Mouse (Mus musculus) lung, embryonic 15.5 days (tissue): ENCODE data around the gene 0610010F05Rik. TPM values are rescaled to one million over a fixed set of nuclear protein-coding genes. Genes with fewer than 3 reads are reported as not detected.

Experiments used
- ATAC-seq: fragments of 200-750 bp; cut with Nextera tagmentation; 2 replicates; pipeline ENCODE4 v1.8.0; 2017; ENCODE audit warnings: moderate number of reproducible peaks, borderline replicate concordance; ENCODE audit not compliant: low FRiP score, low TSS enrichment; ENCODE audit errors: extremely low read depth
- H3K27ac ChIP-seq: fragments of 300-500 bp; sonication (generic); 2 replicates; pipeline ENCODE4 v1.5.1; 2015; ENCODE audit warnings: moderate library complexity, mild to moderate bottlenecking, inconsistent platforms
- H3K27me3 ChIP-seq: fragments of 300-500 bp; sonication (generic); 2 replicates; pipeline ENCODE4 v1.6.1; 2015; ENCODE audit warnings: inconsistent platforms
- H3K36me3 ChIP-seq: fragments of 300-500 bp; sonication (generic); 2 replicates; pipeline ENCODE4 v1.6.1; 2015; ENCODE audit warnings: inconsistent platforms
- H3K4me1 ChIP-seq: fragments of 300-500 bp; sonication (generic); 2 replicates; pipeline ENCODE4 v1.6.1; 2015; ENCODE audit warnings: inconsistent platforms
- H3K4me2 ChIP-seq: fragments of 300-500 bp; sonication (generic); 2 replicates; pipeline ENCODE4 v1.6.1; 2015; ENCODE audit warnings: inconsistent platforms, mild to moderate bottlenecking, moderate library complexity
- H3K4me3 ChIP-seq: fragments of 300-500 bp; sonication (generic); 2 replicates; pipeline ENCODE4 v1.5.1; 2015; ENCODE audit warnings: mild to moderate bottlenecking, inconsistent platforms
- H3K9ac ChIP-seq: fragments of 300-500 bp; sonication (generic); 2 replicates; pipeline ENCODE4 v1.6.1; 2015; ENCODE audit warnings: inconsistent platforms
- H3K9me3 ChIP-seq: fragments of 300-500 bp; sonication (generic); 2 replicates; pipeline ENCODE4 v1.6.1; 2016; ENCODE audit warnings: inconsistent platforms
- WGBS: fragments of 180-500 bp; shearing (Covaris S2); methylation state at CpG from one replicate; pipeline ENCODE4 v1.1.7; 2015; 5-methylcytosine and 5-hydroxymethylcytosine counted together
- polyA plus RNA-seq: library from polyadenylated mRNA; unstranded; fragments of >200 nt; fragmentation: Nextera tagmentation; extraction: Ambion mirVana; gene quantifications from 2 replicates; pipeline ENCODE4 v1.2.1, GENCODE M21; 2015

Gene 0610010F05Rik
- polyA plus RNA-seq, 1 experiment from 2014 or later, result 25.3 TPM

DNA sequence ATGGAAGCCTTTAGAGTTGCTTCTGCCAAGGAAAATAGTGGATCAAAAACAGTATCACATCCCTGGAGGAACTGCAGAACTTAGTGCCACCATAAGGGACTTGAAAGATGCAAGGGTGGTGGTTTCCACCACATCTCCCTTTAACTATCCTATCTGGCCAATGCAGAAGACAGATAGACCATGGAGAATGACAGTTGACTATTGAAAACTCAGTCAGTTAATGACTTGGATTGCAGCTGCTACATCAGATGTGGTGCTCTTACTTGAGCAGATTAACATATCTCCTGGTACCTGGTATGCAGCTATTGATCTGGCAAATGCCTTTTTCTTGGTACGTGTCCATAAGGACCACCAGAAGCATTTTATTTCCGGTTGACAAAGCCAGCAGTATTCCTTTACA lies 96.0 kb downstream of the 0610010F05Rik start:
- Histone ChIP-seq H3K4me3 (no peak overlapping the region), H3K4me2 (no peak overlapping the region), H3K27ac (no peak overlapping the region), H3K9ac (no peak overlapping the region), H3K27me3 (no peaks in the 10 kb centered on the region), H3K36me3 (no peaks in the 10 kb centered on the region), H3K9me3 (no peaks in the 10 kb centered on the region), H3K4me1 (no peaks in the 10 kb centered on the region)
- WGBS, result 83% methylated on average over 2 of the region's 2 CpGs
- ATAC-seq, result no peak

DNA sequence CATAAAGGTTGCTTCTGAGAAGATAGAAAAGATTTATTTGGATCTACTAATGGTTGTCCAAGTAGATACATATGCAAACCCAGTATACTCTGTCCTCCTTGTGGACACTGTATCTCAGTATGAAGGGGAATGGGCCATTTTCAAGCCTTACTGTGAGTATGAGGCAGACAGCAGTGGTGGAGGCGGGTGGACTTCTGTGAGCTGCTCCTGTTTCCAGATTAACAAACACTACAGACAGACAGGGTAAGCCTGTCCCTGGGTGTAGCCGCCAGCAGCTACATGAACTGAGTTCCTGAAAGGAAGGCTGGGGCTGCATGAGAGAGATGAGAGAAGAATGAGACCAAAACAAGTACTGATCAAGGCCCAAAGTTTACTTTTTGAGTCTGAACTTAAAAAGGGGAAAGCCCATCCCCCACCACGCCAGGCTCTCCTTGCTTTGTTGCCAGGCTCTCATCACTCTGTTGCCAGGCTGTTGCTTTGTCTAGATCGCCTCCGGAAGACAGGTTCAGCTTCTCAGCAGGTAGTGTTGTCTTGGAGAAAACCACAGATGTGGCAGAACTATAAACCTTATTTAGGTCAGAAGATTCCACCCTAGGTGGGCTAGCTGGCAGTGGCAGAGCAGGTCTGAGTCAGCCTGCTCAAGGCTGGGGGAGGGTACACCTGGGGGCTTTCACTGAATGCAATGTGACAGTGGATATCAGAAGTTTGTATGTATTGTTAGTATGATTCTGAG lies 112.8 kb downstream of the 0610010F05Rik start, which contains the start of gene 1700093K21Rik:
1700093K21Rik (minus strand) TSS at position 683 of the 733 bp plus-strand sequence.
- H3K27me3 ChIP-seq, result no peaks in the 10 kb centered on the region
- H3K4me3 ChIP-seq, result no peak within 1 kb of the TSS
- WGBS, result 40% methylated on average over 5 of the region's 5 CpGs
- H3K9ac ChIP-seq, result no peak within 1 kb of the TSS
- no peak within 1 kb of the TSS for H3K4me2 ChIP-seq
- no peaks in the 10 kb centered on the region for H3K36me3 ChIP-seq
- no peak for ATAC-seq
- H3K9me3 ChIP-seq, result no peaks in the 10 kb centered on the region; the same call in 1 of the 2 replicates
- no peak within 1 kb of the TSS for H3K27ac ChIP-seq
- no peaks in the 10 kb centered on the region for H3K4me1 ChIP-seq

DNA sequence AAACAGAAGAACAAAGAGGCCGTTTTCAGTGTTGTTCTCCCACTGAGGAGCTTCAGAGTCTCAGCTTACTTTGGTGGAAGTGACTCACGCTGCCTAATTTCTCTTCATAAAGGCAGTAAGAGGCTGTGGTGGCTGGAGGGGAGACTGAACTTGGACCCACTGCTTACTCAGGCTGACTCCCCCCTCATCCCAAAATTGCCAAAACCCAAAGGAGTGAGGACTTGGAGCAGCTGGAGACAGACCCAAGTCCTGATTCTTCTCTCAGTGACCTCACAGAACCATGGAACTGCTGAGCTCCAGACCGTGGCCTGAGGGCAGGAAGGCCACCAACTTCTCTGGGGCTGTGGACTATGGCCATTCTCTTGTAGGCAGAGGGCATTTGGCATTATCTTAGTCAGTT lies 114.5 kb downstream of the 0610010F05Rik start:
- Histone ChIP-seq H3K27ac (no peak overlapping the region), H3K9ac (no peak overlapping the region), H3K36me3 (no peaks in the 10 kb centered on the region), H3K4me3 (no peak overlapping the region), H3K4me1 (no peaks in the 10 kb centered on the region), H3K27me3 (no peaks in the 10 kb centered on the region), H3K4me2 (no peak overlapping the region), H3K9me3 (no peaks in the 10 kb centered on the region)
- 71% methylated on average over 3 of the region's 3 CpGs for WGBS
- no peak for ATAC-seq

DNA sequence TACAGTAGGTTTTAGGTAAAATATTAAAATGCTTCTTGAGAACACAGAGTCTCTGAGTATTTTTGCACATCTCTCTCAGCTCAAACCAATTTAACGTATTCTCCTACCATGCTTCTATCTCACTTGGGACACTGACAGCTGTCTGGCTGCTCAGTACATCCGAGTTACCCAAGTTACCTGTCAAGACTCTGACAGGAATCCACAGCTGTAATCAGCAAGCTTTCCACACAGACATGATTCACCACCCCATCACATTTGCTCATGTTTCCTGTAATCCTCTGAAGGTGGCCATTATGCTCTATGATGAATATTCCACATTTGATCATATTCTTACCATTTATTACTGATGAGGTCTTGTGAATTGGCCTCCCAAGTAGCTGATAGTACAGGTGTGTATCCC lies 118.1 kb downstream of the 0610010F05Rik start:
- no peaks in the 10 kb centered on the region for H3K27me3 ChIP-seq
- no peak overlapping the region for H3K9ac ChIP-seq
- H3K9me3 ChIP-seq, result no peaks in the 10 kb centered on the region
- no peak overlapping the region for H3K4me2 ChIP-seq
- H3K27ac ChIP-seq, result no peak overlapping the region
- no peak overlapping the region for H3K4me3 ChIP-seq
- 66% methylated on average over 2 of the region's 2 CpGs for WGBS
- no peaks in the 10 kb centered on the region for H3K36me3 ChIP-seq
- no peaks in the 10 kb centered on the region for H3K4me1 ChIP-seq
- no peak for ATAC-seq

Other genes starting within 250 kb of the 0610010F05Rik start
- 77.2 and 85.6 TPM in 2 replicates for gene Ahsa2, start 135.6 kb downstream of the 0610010F05Rik start, polyA plus RNA-seq
- gene 1700093K21Rik, start 112.5 kb downstream of the 0610010F05Rik start, polyA plus RNA-seq, result not detected in 2 replicates
- gene Pus10, start 32.0 kb upstream of the 0610010F05Rik start, polyA plus RNA-seq, result 19.1 and 20.6 TPM in 2 replicates
- gene Pex13, start 32.3 kb upstream of the 0610010F05Rik start, polyA plus RNA-seq, result 26.7 and 33.3 TPM in 2 replicates
- 0.68 and 0.96 TPM in 2 replicates for gene Rel, start 137.3 kb upstream of the 0610010F05Rik start, polyA plus RNA-seq